Mouse (Mus musculus) cerebellum, adult 2 months (tissue): Measurements from ENCODE around the gene Mlst8. TPM values are rescaled to one million over a fixed set of nuclear protein-coding genes. Genes with fewer than 3 reads are reported as not detected.

Source experiments
- DNase-seq, 2 experiments: peaks; one replicate each; pipeline ENCODE4 v3.0.0; 2021
- H3K27ac ChIP-seq: fragments of 200-500 bp; 2 replicates; pipeline ENCODE4 v1.5.1; 2012; ENCODE audit warnings: low read length, control low read depth, inconsistent platforms; ENCODE audit not compliant: insufficient read depth
- H3K27me3 ChIP-seq: fragments of 200-500 bp; 2 replicates; pipeline ENCODE4 v1.6.1; 2012; ENCODE audit warnings: inconsistent platforms, mild to moderate bottlenecking, low read length, moderate library complexity; ENCODE audit not compliant: control insufficient read depth, insufficient read depth
- H3K4me1 ChIP-seq: fragments of 200-500 bp; 2 replicates; pipeline ENCODE4 v1.6.1; 2011; ENCODE audit warnings: low read length; ENCODE audit not compliant: control insufficient read depth, insufficient read depth
- H3K4me3 ChIP-seq: fragments of 200-500 bp; replicated peaks from 2 replicates; pipeline ENCODE3; 2011; ENCODE audit warnings: mild to moderate bottlenecking, low read depth, low read length, control low read depth; ENCODE audit not compliant: insufficient read depth
- CTCF ChIP-seq: fragments of 200-500 bp; IDR thresholded peaks from 2 replicates; pipeline ENCODE4 v1.5.1; 2011; ENCODE audit warnings: low read depth, mild to moderate bottlenecking, control low read depth, low read length, moderate library complexity, borderline replicate concordance; ENCODE audit not compliant: insufficient read depth
- POLR2A ChIP-seq: fragments of 200-500 bp; IDR thresholded peaks from 2 replicates; pipeline ENCODE4 v1.6.1; 2011; ENCODE audit warnings: low read length, control low read depth, borderline replicate concordance; ENCODE audit not compliant: insufficient read depth
- WGBS: fragments of 180-500 bp; shearing (Covaris S2); methylation state at CpG from one replicate; pipeline ENCODE4 v1.1.7; 2018; 5-methylcytosine and 5-hydroxymethylcytosine counted together
- polyA plus RNA-seq: library from polyadenylated mRNA; depleted of rRNA; stranded (reverse); fragments of >200 nt; gene quantifications from 2 replicates; pipeline ENCODE4 v1.2.3, GENCODE M21; 2012

The Mlst8 gene
- polyA plus RNA-seq, 1 experiment = 55.9 TPM

- 37% methylated on average over 3 of the region's 3 CpGs for WGBS
- Histone ChIP-seq H3K4me1 (peaks cover 4% of the 10 kb centered on the region; the same call in 1 of the 2 replicates), H3K27me3 (no peaks in the 10 kb centered on the region), H3K4me3 (no peak overlapping the region), H3K27ac (peak overlapping the region; percentile 61; the same call in 1 of the 2 replicates)
- no peak for DNase-seq
- TF ChIP-seq CTCF (no peak), POLR2A (no peak)
Observed at GRCm38 (mm10) chr17:24495443-24495842, 16.6 kb upstream of the Mlst8 start.

- peak overlapping the region; percentile 61; the same call in 1 of the 2 replicates for H3K27ac ChIP-seq
- 24% methylated on average over 2 of the region's 2 CpGs for WGBS
- no peak overlapping the region for H3K4me3 ChIP-seq
- no peaks in the 10 kb centered on the region for H3K27me3 ChIP-seq
- peaks cover 8% of the 10 kb centered on the region for H3K4me1 ChIP-seq
- peak in 1 of 2 experiments; percentile 52 for DNase-seq
- TF ChIP-seq POLR2A (no peak), CTCF (peak; percentile 68)
Observed at GRCm38 (mm10) chr17:24494627-24495335, 15.9 kb upstream of the Mlst8 start.

- WGBS = 78% methylated on average over 4 of the region's 4 CpGs
- peak in 1 of 2 experiments; percentile 13 for DNase-seq
- peaks cover 13% of the 10 kb centered on the region for H3K4me1 ChIP-seq
- no peak overlapping the region for H3K4me3 ChIP-seq
- no peak overlapping the region for H3K27ac ChIP-seq
- no peaks in the 10 kb centered on the region for H3K27me3 ChIP-seq
- TF ChIP-seq CTCF (no peak), POLR2A (no peak)
Observed at GRCm38 (mm10) chr17:24490399-24490798, 11.5 kb upstream of the Mlst8 start.

DNA sequence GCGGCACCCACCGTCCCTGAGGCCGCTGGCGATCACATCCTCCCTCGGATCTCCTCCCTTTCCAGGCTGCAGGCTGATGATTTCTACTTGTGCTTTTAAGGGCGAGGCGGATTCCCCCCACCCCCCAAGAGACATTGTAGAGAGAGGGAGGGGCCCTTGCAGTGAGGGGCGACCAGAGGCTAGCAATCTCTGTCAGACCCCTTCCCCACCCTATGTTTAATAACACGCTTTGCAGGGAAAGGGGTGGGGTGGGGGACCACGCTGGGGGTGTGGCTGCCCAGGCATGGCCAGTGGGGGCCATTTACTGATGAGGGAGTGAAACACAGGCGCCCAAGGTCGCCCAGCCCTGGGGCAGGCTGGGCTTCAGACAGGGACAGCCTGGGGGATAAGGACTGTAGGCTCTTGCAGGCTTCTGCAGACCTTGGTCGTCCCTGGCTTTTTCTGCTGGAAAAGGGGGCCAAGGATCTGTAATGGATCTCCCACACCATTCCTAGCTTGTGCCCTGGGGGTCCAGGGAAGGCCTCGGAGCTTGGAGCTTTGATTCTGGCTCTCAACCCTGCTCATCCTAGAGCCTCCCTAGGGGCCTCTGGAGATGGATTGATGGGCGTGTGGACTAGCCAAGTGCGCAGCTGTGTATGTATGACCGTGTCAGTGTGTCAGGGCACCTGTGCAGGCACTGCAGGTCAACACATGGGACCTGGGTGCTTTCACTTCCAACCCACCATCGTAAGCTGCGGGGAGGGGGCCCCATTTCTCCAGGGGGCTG lies 10.6 kb upstream of the Mlst8 start:
- peak in 1 of 2 experiments; percentile 41 for DNase-seq
- H3K4me1 ChIP-seq = peaks cover 9% of the 10 kb centered on the region
- 11% methylated on average over 19 of the region's 19 CpGs for WGBS
- TF ChIP-seq CTCF (no peak), POLR2A (no peak)
- H3K4me3 ChIP-seq = peak overlapping the region; percentile 76
- peak overlapping the region; percentile 79 for H3K27ac ChIP-seq
- H3K27me3 ChIP-seq = no peaks in the 10 kb centered on the region

- peak; percentile 54 to 70 for DNase-seq
- WGBS = under 1% methylated on average over 50 of the region's 81 CpGs
- Histone ChIP-seq H3K27ac (peak overlapping the region; percentile 79), H3K4me3 (peak overlapping the region; percentile 76), H3K4me1 (peaks cover 9% of the 10 kb centered on the region), H3K27me3 (no peaks in the 10 kb centered on the region)
- TF ChIP-seq POLR2A (no peak), CTCF (no peak)
Observed at GRCm38 (mm10) chr17:24488662-24489264, 9.9 kb upstream of the Mlst8 start.

- TF ChIP-seq CTCF (no peak), POLR2A (peak; percentile 67)
- peak within 1 kb of the TSS; percentile 76 for H3K4me3 ChIP-seq
- H3K27me3 ChIP-seq = no peaks in the 10 kb centered on the region
- 0% methylated on average over 32 of the region's 45 CpGs for WGBS
- H3K27ac ChIP-seq = peak within 1 kb of the TSS; percentile 79
- peak; percentile 76 to 80 for DNase-seq
- H3K4me1 ChIP-seq = peaks cover 9% of the 10 kb centered on the region
Observed at GRCm38 (mm10) chr17:24488186-24488661, 9.3 kb upstream of the Mlst8 start, which contains the start of gene Caskin1. TSS of gene Caskin1 (plus strand) at chr17:24488601.

- H3K4me3 ChIP-seq = no peak overlapping the region
- 0 out of 2 replicates have a peak overlapping the region, but pooled peaks have one; percentile 11 for H3K27ac ChIP-seq
- H3K27me3 ChIP-seq = no peaks in the 10 kb centered on the region
- 47% methylated on average over 11 of the region's 11 CpGs for WGBS
- TF ChIP-seq POLR2A (no peak), CTCF (no peak)
- DNase-seq = peak in 1 of 2 experiments; percentile 34
- H3K4me1 ChIP-seq = peaks cover 7% of the 10 kb centered on the region
Observed at GRCm38 (mm10) chr17:24485090-24485860, 6.4 kb upstream of the Mlst8 start.
